Mouse (Mus musculus): ENCODE results near the gene Sox5. TPM values are rescaled to one million over a fixed set of nuclear protein-coding genes. Genes with fewer than 3 reads are reported as not detected.

Sox5 gene
- total and polyA plus RNA-seq, 3 experiments, result 0.08 to 0.47 (median 0.46) TPM

- dilution Hi-C loops (cut with MboI; ENCODE audit: extremely low pct_ligation_motif_present, extremely low pct_unique_long_range_greater_than_20kb, low sequenced_read_pairs) (no loop called here), in situ Hi-C loops (cut with MboI; ENCODE audit: low pct_ligation_motif_present, low pct_unique_long_range_greater_than_20kb, low sequenced_read_pairs) (no loop called here)
- DNase-seq (ENCODE audit: extremely low read depth), result no peak
- no peaks in the 10 kb centered on the region for H3K36me3 ChIP-seq (replicated peaks in 1 of 2; ENCODE audit: control insufficient read depth in 1 of 2, insufficient read depth in 1 of 2, low read length in 1 of 2)
- no peak overlapping the region for H3K4me3 ChIP-seq (replicated peaks in 1 of 3; ENCODE audit: low read depth in 2 of 3, low read length in 2 of 3, poor library complexity in 1 of 3)
- no peaks in the 10 kb centered on the region for H3K79me2 ChIP-seq (replicated peaks; ENCODE audit: control insufficient read depth, extremely low read depth, insufficient read depth, poor library complexity, severe bottlenecking)
- no peak overlapping the region for H3K27ac ChIP-seq (ENCODE audit: insufficient read depth, low read depth)
- no peak for TF ChIP-seq MAX (IDR thresholded peaks at IDR 0.05; ENCODE audit: low read length)
- no peaks in the 10 kb centered on the region for H3K9me3 ChIP-seq (replicated peaks; ENCODE audit: low read length)
- no peak overlapping the region for H3K4me2 ChIP-seq (ENCODE audit: insufficient read depth, low read depth, poor library complexity, severe bottlenecking)
- H3K9ac ChIP-seq (ENCODE audit: insufficient read depth, low read depth), result no peak overlapping the region
- H3K27me3 ChIP-seq (replicated peaks), result no peaks in the 10 kb centered on the region
- no peaks in the 10 kb centered on the region for H3K4me1 ChIP-seq (ENCODE audit: control insufficient read depth in 1 of 2, insufficient read depth in 2 of 2)
Observed at GRCm38 (mm10) chr6:144477287-144478064, 304.3 kb downstream of the Sox5 start.

GRCm38 (mm10) chr6:144473437-144473836 lies 308.3 kb downstream of the Sox5 start:
- no peak overlapping the region for H3K9ac ChIP-seq (ENCODE audit: insufficient read depth, low read depth)
- H3K27ac ChIP-seq (ENCODE audit: insufficient read depth, low read depth), result no peak overlapping the region
- dilution Hi-C loops (cut with MboI; ENCODE audit: extremely low pct_ligation_motif_present, extremely low pct_unique_long_range_greater_than_20kb, low sequenced_read_pairs) (no loop called here), in situ Hi-C loops (cut with MboI; ENCODE audit: low pct_ligation_motif_present, low pct_unique_long_range_greater_than_20kb, low sequenced_read_pairs) (no loop called here)
- H3K36me3 ChIP-seq (replicated peaks in 1 of 2; ENCODE audit: control insufficient read depth in 1 of 2, insufficient read depth in 1 of 2, low read length in 1 of 2), result no peaks in the 10 kb centered on the region
- H3K9me3 ChIP-seq (replicated peaks; ENCODE audit: low read length), result no peaks in the 10 kb centered on the region
- H3K27me3 ChIP-seq (replicated peaks), result no peaks in the 10 kb centered on the region
- no peak for TF ChIP-seq SIN3A (IDR thresholded peaks at IDR 0.05; ENCODE audit: low read length)
- no peak for TF ChIP-seq USF2 (conservative IDR thresholded peaks at IDR 0.05; ENCODE audit: low read depth, low read length)
- TF ChIP-seq TBP (conservative IDR thresholded peaks at IDR 0.05; ENCODE audit: low read depth, low read length), result no peak
- no peak for TF ChIP-seq NELFE (IDR thresholded peaks at IDR 0.05; ENCODE audit: low read depth, low read length)
- TF ChIP-seq POLR2A (IDR thresholded peaks at IDR 0.05; ENCODE audit: low read depth, low read length), result no peak
- TF ChIP-seq TCF12 (IDR thresholded peaks at IDR 0.05; ENCODE audit: low read depth, low read length), result no peak
- TF ChIP-seq CHD1 (IDR thresholded peaks at IDR 0.05; ENCODE audit: low read depth, low read length), result no peak
- no peak for TF ChIP-seq POLR2AphosphoS2 (IDR thresholded peaks at IDR 0.05; ENCODE audit: low read depth, low read length)
- no peak for TF ChIP-seq ZKSCAN1 (IDR thresholded peaks at IDR 0.05; ENCODE audit: borderline replicate concordance, low read depth, low read length)
- TF ChIP-seq MAX (IDR thresholded peaks at IDR 0.05; ENCODE audit: low read length), result no peak
- no peak for TF ChIP-seq EP300 (IDR thresholded peaks at IDR 0.05; ENCODE audit: low read length)
- no peak for TF ChIP-seq ZNF384 (IDR thresholded peaks at IDR 0.05; ENCODE audit: low read depth, low read length)
- TF ChIP-seq GABPA (IDR thresholded peaks at IDR 0.05; ENCODE audit: insufficient replicate concordance, low read depth, low read length), result no peak
- TF ChIP-seq MXI1 (IDR thresholded peaks at IDR 0.05; ENCODE audit: low read depth, low read length), result no peak
- no peak for TF ChIP-seq MEF2A (IDR thresholded peaks at IDR 0.05; ENCODE audit: borderline replicate concordance, low read depth, low read length)
- TF ChIP-seq KAT2A (IDR thresholded peaks at IDR 0.05; ENCODE audit: insufficient replicate concordance, low read length), result no peak
- no peak for TF ChIP-seq PAX5 (IDR thresholded peaks at IDR 0.05; ENCODE audit: low read length)
- no peak overlapping the region for H3K4me3 ChIP-seq (replicated peaks in 1 of 3; ENCODE audit: low read depth in 2 of 3, low read length in 2 of 3, poor library complexity in 1 of 3)
- no peaks in the 10 kb centered on the region for H3K79me2 ChIP-seq (replicated peaks; ENCODE audit: control insufficient read depth, extremely low read depth, insufficient read depth, poor library complexity, severe bottlenecking)
- no peak for DNase-seq (ENCODE audit: extremely low read depth)
- no peak overlapping the region for H3K4me2 ChIP-seq (ENCODE audit: insufficient read depth, low read depth, poor library complexity, severe bottlenecking)
- H3K4me1 ChIP-seq (ENCODE audit: control insufficient read depth in 1 of 2, insufficient read depth in 2 of 2), result no peaks in the 10 kb centered on the region

Measured in CH12.LX (cell line).